Comparison of ENCODE assay signal across 8 mouse cellular contexts in the genomic region with DNA sequence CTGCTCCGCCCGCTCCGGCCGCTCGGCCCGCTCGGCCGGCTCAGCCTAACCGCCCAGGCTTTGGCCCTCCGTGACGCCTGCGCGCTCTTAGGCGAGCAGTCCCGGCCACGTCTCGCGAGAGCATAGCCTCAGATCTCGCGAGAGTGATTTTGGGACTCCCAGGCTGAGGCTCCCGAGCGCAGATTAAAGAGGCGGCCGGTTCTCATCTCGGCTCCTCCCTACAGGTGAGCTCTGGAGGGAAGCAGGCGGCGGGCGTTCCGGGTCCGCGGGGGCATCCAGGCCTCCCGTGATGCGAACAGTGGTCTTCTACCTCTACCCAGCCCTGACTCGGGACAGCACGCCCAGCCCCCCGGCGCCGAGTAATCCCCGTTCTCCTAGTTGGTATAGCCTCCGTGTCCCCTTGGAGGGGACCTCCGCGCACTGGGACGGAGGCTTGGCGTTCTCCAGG. TPM values are rescaled to one million over a fixed set of nuclear protein-coding genes. Genes with fewer than 3 reads are reported as not detected.
A peak's percentile ranks its signal among the peaks of the same experiment; 100 is the strongest.
DNase-seq lines count a peak whose midpoint lies in the region; ATAC-seq and TF ChIP-seq lines count a peak whose summit lies in the region.

A gene (minus strand): TSS at position 89 of the 448 bp plus-strand sequence.

- peaks cover 11% of the 10 kb centered on the region; the same call in 1 of the 2 replicates for H3K4me1 ChIP-seq in E14TG2a.4 (replicated peaks; ENCODE audit: low read depth, low read length)
- H3K4me1 ChIP-seq in forebrain, embryonic 12.5 days: peaks cover 5% of the 10 kb centered on the region; the same call in 1 of the 2 replicates
- H3K4me1 ChIP-seq in liver, postnatal 0 days (ENCODE audit: insufficient read depth): 0 out of 2 replicates have a peak, but pooled peaks cover 4% of the 10 kb centered on the region
- no peaks in the 10 kb centered on the region; the same call in 1 of the 2 replicates for H3K4me1 ChIP-seq in neural tube, embryonic 14.5 days (ENCODE audit: control insufficient read depth, insufficient read depth, low read length)

- WGBS in forebrain, embryonic 12.5 days: 17% methylated on average over 44 of the region's 44 CpGs
- WGBS in large intestine, adult 2 months: 5% methylated on average over 44 of the region's 44 CpGs
- WGBS in liver, postnatal 0 days (ENCODE audit: insufficient replicate concordance): 11% methylated on average over 38 of the region's 44 CpGs
- 14% methylated on average over 36 of the region's 44 CpGs for WGBS in neural tube, embryonic 14.5 days

- peak; percentile 88 for DNase-seq in c-Kit-positive CD71-positive TER-119-positive erythroid progenitor cells, embryonic 14.5 days (ENCODE audit: low spot score)
- DNase-seq in heart, postnatal 10 days: peak; percentile 90 to 93
- peak; percentile 54 for DNase-seq in large intestine, adult 2 months (ENCODE audit: low read depth, low spot score)
- peak; percentile 88 for DNase-seq in liver, postnatal 0 days
- peak; percentile 90 for DNase-seq in testis, postnatal 10 days (ENCODE audit: low spot score)

- no peaks in the 10 kb centered on the region for H3K9me3 ChIP-seq in E14TG2a.4 (ENCODE audit: low read length)
- H3K9me3 ChIP-seq in forebrain, embryonic 12.5 days: no peaks in the 10 kb centered on the region
- no peaks in the 10 kb centered on the region for H3K9me3 ChIP-seq in liver, postnatal 0 days (ENCODE audit: low read length)
- H3K9me3 ChIP-seq in neural tube, embryonic 14.5 days (ENCODE audit: control insufficient read depth, low read length): no peaks in the 10 kb centered on the region

- H3K27me3 ChIP-seq in E14TG2a.4 (ENCODE audit: insufficient read depth, low read length): no peaks in the 10 kb centered on the region
- peaks cover 18% of the 10 kb centered on the region for H3K27me3 ChIP-seq in forebrain, embryonic 12.5 days
- H3K27me3 ChIP-seq in liver, postnatal 0 days (ENCODE audit: insufficient read depth, low read length): no peaks in the 10 kb centered on the region
- H3K27me3 ChIP-seq in neural tube, embryonic 14.5 days (ENCODE audit: control insufficient read depth, insufficient read depth, low read length): peaks cover 3% of the 10 kb centered on the region; the same call in 1 of the 2 replicates

- peak within 1 kb of the TSS; percentile 74 for H3K9ac ChIP-seq in forebrain, embryonic 12.5 days
- H3K9ac ChIP-seq in liver, postnatal 0 days (replicated peaks): peak within 1 kb of the TSS; percentile 82
- peak within 1 kb of the TSS; percentile 80 for H3K9ac ChIP-seq in neural tube, embryonic 14.5 days (replicated peaks; ENCODE audit: low read depth, low read length)

- intact Hi-C loops in heart, postnatal 10 days (cut with DNase I): loop anchor here (5.0 to 10.0 kb wide), 2 partner anchors 72 to 794 kb away; no protein-coding TSS in a partner anchor

- peak within 1 kb of the TSS; percentile 85 for H3K4me3 ChIP-seq in E14TG2a.4 (replicated peaks; ENCODE audit: low read length)
- peak within 1 kb of the TSS; percentile 56 for H3K4me3 ChIP-seq in forebrain, embryonic 12.5 days (replicated peaks)
- peak within 1 kb of the TSS; percentile 69 for H3K4me3 ChIP-seq in liver, postnatal 0 days (ENCODE audit: low read depth, low read length)
- H3K4me3 ChIP-seq in neural tube, embryonic 14.5 days (ENCODE audit: low read depth, low read length): peak within 1 kb of the TSS; percentile 54

- TF ChIP-seq EP300 in liver, postnatal 0 days (IDR thresholded peaks at IDR 0.05; ENCODE audit: low read depth): no peak

- TF ChIP-seq CTCF in E14TG2a.4 (conservative IDR thresholded peaks at IDR 0.05; ENCODE audit: low read length): no peak
- no peak for TF ChIP-seq CTCF in liver, postnatal 0 days (IDR thresholded peaks at IDR 0.05; ENCODE audit: low read depth)

- H3K36me3 ChIP-seq in E14TG2a.4 (ENCODE audit: insufficient read depth, low read length): peaks cover 24% of the 10 kb centered on the region
- H3K36me3 ChIP-seq in forebrain, embryonic 12.5 days (replicated peaks): no peaks in the 10 kb centered on the region
- H3K36me3 ChIP-seq in liver, postnatal 0 days (replicated peaks; ENCODE audit: insufficient read depth, low read length): no peaks in the 10 kb centered on the region; the same call in 1 of the 2 replicates
- H3K36me3 ChIP-seq in neural tube, embryonic 14.5 days (ENCODE audit: control insufficient read depth, insufficient read depth, low read length): no peaks in the 10 kb centered on the region

- ATAC-seq in forebrain, embryonic 12.5 days (ENCODE audit: low FRiP score): peak; percentile 98
- peak; percentile 100 for ATAC-seq in liver, postnatal 0 days
- peak; percentile 100 for ATAC-seq in neural tube, embryonic 14.5 days (ENCODE audit: low read depth)

- H3K4me2 ChIP-seq in forebrain, embryonic 12.5 days: peak within 1 kb of the TSS; percentile 57
- peak within 1 kb of the TSS; percentile 85 for H3K4me2 ChIP-seq in liver, postnatal 0 days (ENCODE audit: low read depth, low read length)
- peak within 1 kb of the TSS; percentile 51 for H3K4me2 ChIP-seq in neural tube, embryonic 14.5 days (ENCODE audit: low read depth, low read length)

- H3K27ac ChIP-seq in forebrain, embryonic 12.5 days: peak within 1 kb of the TSS; percentile 74
- peak within 1 kb of the TSS; percentile 81 for H3K27ac ChIP-seq in liver, postnatal 0 days (ENCODE audit: low read depth)
- peak within 1 kb of the TSS; percentile 87 for H3K27ac ChIP-seq in neural tube, embryonic 14.5 days (ENCODE audit: low read depth, low read length)

RNA-seq across cellular contexts. Expression of the gene that starts here (rescaled TPM):
- polyA plus RNA-seq in forebrain, embryonic 12.5 days (2016; fragmentation: Nextera tagmentation; extraction: Ambion mirVana): 8.8 and 9.3 TPM in 2 replicates
- 1 to 10 TPM; 5.0 to 5.7 TPM for total RNA-seq in heart, postnatal 10 days (2021)
- polyA plus RNA-seq in large intestine, adult 2 months (2012; rRNA removed): 0.97 and 1.3 TPM in 2 replicates
- polyA plus RNA-seq in liver, postnatal 0 days (2015; fragmentation: Nextera tagmentation; extraction: Ambion mirVana): 2.5 and 2.7 TPM in 2 replicates
- polyA plus RNA-seq in neural tube, embryonic 14.5 days (2014; fragmentation: Nextera tagmentation; extraction: Ambion mirVana): 8.3 and 9.0 TPM in 2 replicates

Comparison
In these comparisons a context has a peak if more than half of its experiments do, and no peak if none do; other contexts are left out.
1. Peak in every context shown above with its lines: DNase-seq, ATAC-seq, H3K4me3 ChIP-seq and H3K27ac ChIP-seq.